Mouse (Mus musculus) liver, adult 2 months (tissue): ENCODE data around the gene Trappc2. TPM values are rescaled to one million over a fixed set of nuclear protein-coding genes. Genes with fewer than 3 reads are reported as not detected.

Experiments
- DNase-seq: peaks from one replicate; pipeline ENCODE4 v3.0.0-alpha.2; 2011; ENCODE audit warnings: low read depth, low spot score; ENCODE audit errors: extremely low read depth
- H3K27ac ChIP-seq: fragments of 200-500 bp; replicated peaks from 2 replicates; pipeline ENCODE4 v1.5.1; 2012; ENCODE audit warnings: low read depth, mild to moderate bottlenecking, control low read depth, inconsistent platforms, low read length; ENCODE audit not compliant: insufficient read depth
- H3K27me3 ChIP-seq: fragments of 200-500 bp; 2 replicates; pipeline ENCODE4 v1.6.1; 2012; ENCODE audit warnings: mild to moderate bottlenecking, moderate library complexity, low read length, inconsistent platforms; ENCODE audit not compliant: control insufficient read depth, insufficient read depth
- H3K36me3 ChIP-seq: fragments of 200-500 bp; 2 replicates; pipeline ENCODE4 v1.6.1; 2012; ENCODE audit warnings: low read length, inconsistent platforms; ENCODE audit not compliant: control insufficient read depth, insufficient read depth
- H3K4me1 ChIP-seq: fragments of 200-500 bp; 2 replicates; pipeline ENCODE4 v1.6.1; 2011; ENCODE audit warnings: low read length; ENCODE audit not compliant: control insufficient read depth, insufficient read depth
- H3K4me3 ChIP-seq: fragments of 200-500 bp; 2 replicates; pipeline ENCODE4 v1.5.1; 2011; ENCODE audit warnings: low read depth, mild to moderate bottlenecking, control low read depth, low read length, moderate library complexity; ENCODE audit not compliant: insufficient read depth
- H3K79me2 ChIP-seq: fragments of 200-500 bp; 2 replicates; pipeline ENCODE4 v1.6.1; 2012; ENCODE audit warnings: inconsistent platforms, mild to moderate bottlenecking, low read length, moderate library complexity; ENCODE audit not compliant: control insufficient read depth, insufficient read depth
- H3K9ac ChIP-seq: fragments of 200-500 bp; 2 replicates; pipeline ENCODE4 v1.6.1; 2012; ENCODE audit warnings: low read depth, mild to moderate bottlenecking, control low read depth, inconsistent platforms, low read length
- CTCF ChIP-seq: fragments of 200-500 bp; IDR thresholded peaks from 2 replicates; pipeline ENCODE4 v1.5.1; 2011; ENCODE audit warnings: low read depth, low read length, control low read depth
- POLR2A ChIP-seq: fragments of 200-500 bp; IDR thresholded peaks from 2 replicates; pipeline ENCODE4 v1.6.1; 2011; ENCODE audit warnings: low read length, control low read depth; ENCODE audit not compliant: insufficient read depth; ENCODE audit errors: extremely low read depth
- WGBS: fragments of 180-500 bp; shearing (Covaris S2); methylation state at CpG from one replicate; pipeline ENCODE4 v1.1.7; 2018; 5-methylcytosine and 5-hydroxymethylcytosine counted together
- polyA plus RNA-seq: library from polyadenylated mRNA; depleted of rRNA; stranded (reverse); fragments of >200 nt; gene quantifications from 2 replicates; pipeline ENCODE4 v1.2.3, GENCODE M21; 2012
- total RNA-seq: library from RNA; depleted of rRNA; stranded (reverse); fragments of >200 nt; gene quantifications from 2 replicates; pipeline ENCODE4 v1.2.3, GENCODE M21; 2014

Gene Trappc2
- total and polyA plus RNA-seq, 2 experiments: 1.6 to 12.0 TPM

- no peaks in the 10 kb centered on the region for H3K4me1 ChIP-seq
- H3K9ac ChIP-seq: no peak overlapping the region
- no peaks in the 10 kb centered on the region for H3K36me3 ChIP-seq
- DNase-seq: no peak
- no peak for TF ChIP-seq CTCF
- TF ChIP-seq POLR2A: no peak
- WGBS: 91% methylated on average over 3 of the region's 3 CpGs
- no peaks in the 10 kb centered on the region for H3K27me3 ChIP-seq
- no peak overlapping the region for H3K27ac ChIP-seq
- H3K4me3 ChIP-seq: no peak overlapping the region
- peaks cover 2% of the 10 kb centered on the region; the same call in 1 of the 2 replicates for H3K79me2 ChIP-seq
These were observed 4.2 kb downstream of the Trappc2 start for GRCm38 (mm10) chrX:166444552-166444951.

DNA sequence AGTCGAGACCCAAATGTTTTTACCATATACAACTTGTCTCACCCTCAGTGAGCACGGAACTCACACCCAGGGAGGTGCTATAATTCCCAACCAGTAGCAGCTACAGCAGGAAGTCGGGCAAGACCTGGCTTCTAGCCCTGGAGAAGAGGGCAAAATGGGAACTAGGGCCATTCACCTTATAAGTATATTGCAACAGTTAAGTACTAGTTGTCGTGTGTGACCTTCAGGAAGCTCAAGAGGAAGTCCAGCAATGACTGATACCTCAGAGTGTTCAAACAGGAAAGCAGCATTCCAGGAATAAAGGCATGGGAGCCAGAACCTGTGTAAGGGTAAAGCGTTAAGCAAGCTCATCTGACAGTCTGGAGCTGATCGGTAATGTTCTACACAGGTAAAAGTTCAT is 13.2 kb downstream of the Trappc2 start:
- WGBS: 50% methylated on average over 6 of the region's 6 CpGs

GRCm38 (mm10) chrX:166454331-166454730 is 14.0 kb downstream of the Trappc2 start:
- H3K27ac ChIP-seq: no peak overlapping the region
- 89% methylated on average over 3 of the region's 3 CpGs for WGBS

More for the DNA sequence above, 13.2 kb downstream of the Trappc2 start:
- no peaks in the 10 kb centered on the region for H3K79me2 ChIP-seq
- H3K27me3 ChIP-seq: no peaks in the 10 kb centered on the region
- H3K27ac ChIP-seq: no peak overlapping the region
- no peak for DNase-seq
- TF ChIP-seq CTCF (no peak), POLR2A (no peak)
- H3K4me1 ChIP-seq: no peaks in the 10 kb centered on the region
- H3K9ac ChIP-seq: no peak overlapping the region
- peaks cover 8% of the 10 kb centered on the region; the same call in 1 of the 2 replicates for H3K36me3 ChIP-seq
- H3K4me3 ChIP-seq: no peak overlapping the region

GRCm38 (mm10) chrX:166455525-166455924 is 15.2 kb downstream of the Trappc2 start:
- no peak overlapping the region for H3K4me3 ChIP-seq
- 100% methylated on average over 1 of the region's 1 CpGs for WGBS
- TF ChIP-seq CTCF: no peak
- TF ChIP-seq POLR2A: no peak
- no peaks in the 10 kb centered on the region; the same call in 1 of the 2 replicates for H3K79me2 ChIP-seq
- no peak overlapping the region for H3K27ac ChIP-seq
- peaks cover 8% of the 10 kb centered on the region; the same call in 1 of the 2 replicates for H3K36me3 ChIP-seq
- no peaks in the 10 kb centered on the region for H3K4me1 ChIP-seq
- no peak overlapping the region for H3K9ac ChIP-seq
- DNase-seq: no peak
- H3K27me3 ChIP-seq: no peaks in the 10 kb centered on the region

More at GRCm38 (mm10) chrX:166454331-166454730, 14.0 kb downstream of the Trappc2 start:
- Histone ChIP-seq H3K27me3 (no peaks in the 10 kb centered on the region), H3K4me1 (no peaks in the 10 kb centered on the region), H3K9ac (no peak overlapping the region), H3K79me2 (no peaks in the 10 kb centered on the region), H3K4me3 (no peak overlapping the region), H3K36me3 (peaks cover 8% of the 10 kb centered on the region; the same call in 1 of the 2 replicates)
- no peak for TF ChIP-seq CTCF
- no peak for TF ChIP-seq POLR2A
- no peak for DNase-seq

GRCm38 (mm10) chrX:166468321-166468720 is 27.9 kb downstream of the Trappc2 start:
- Histone ChIP-seq H3K79me2 (peaks cover 31% of the 10 kb centered on the region), H3K27ac (no peak overlapping the region), H3K36me3 (peaks cover 4% of the 10 kb centered on the region), H3K9ac (no peak overlapping the region), H3K4me1 (peaks cover 14% of the 10 kb centered on the region), H3K4me3 (no peak overlapping the region), H3K27me3 (no peaks in the 10 kb centered on the region)
- TF ChIP-seq POLR2A (no peak), CTCF (no peak)
- WGBS: 94% methylated on average over 7 of the region's 7 CpGs
- no peak for DNase-seq

- TF ChIP-seq CTCF (no peak), POLR2A (no peak)
- H3K4me3 ChIP-seq: no peak overlapping the region
- H3K36me3 ChIP-seq: peaks cover 14% of the 10 kb centered on the region
- 77% methylated on average over 6 of the region's 6 CpGs for WGBS
- DNase-seq: no peak
- peaks cover 32% of the 10 kb centered on the region for H3K4me1 ChIP-seq
- H3K27me3 ChIP-seq: no peaks in the 10 kb centered on the region
- H3K9ac ChIP-seq: no peak overlapping the region
- H3K79me2 ChIP-seq: peaks cover 39% of the 10 kb centered on the region
- no peak overlapping the region for H3K27ac ChIP-seq
These were observed 32.2 kb downstream of the Trappc2 start for GRCm38 (mm10) chrX:166472612-166473011.
